Mouse (Mus musculus): Measurements from ENCODE around the gene Tmem132c. TPM values are rescaled to one million over a fixed set of nuclear protein-coding genes. Genes with fewer than 3 reads are reported as not detected.

Tmem132c gene
- polyA plus RNA-seq, 1 experiment from 2014 or later: 1.7 TPM

DNA sequence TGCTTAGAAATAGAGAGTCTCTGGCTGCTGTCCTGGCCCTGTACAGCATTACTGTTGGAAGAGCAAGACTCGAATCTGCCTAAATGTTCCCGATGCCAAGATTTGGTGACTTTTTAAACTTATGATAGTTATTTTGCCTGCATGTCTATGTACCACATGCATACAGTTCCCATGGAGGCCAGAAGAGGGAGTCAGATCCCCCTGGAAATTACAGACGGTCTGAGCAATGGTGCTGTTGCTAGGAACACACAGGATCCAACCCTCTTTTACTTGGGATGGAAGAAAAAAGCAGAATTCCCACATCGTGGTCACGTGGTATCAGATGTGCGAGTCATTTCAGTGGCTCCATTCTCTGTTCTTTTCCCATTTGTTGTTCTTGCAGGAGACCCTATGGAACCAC is 351.2 kb downstream of the Tmem132c start:
- H3K27ac ChIP-seq (replicated peaks): no peak overlapping the region
- H3K27me3 ChIP-seq (ENCODE audit: control insufficient read depth, insufficient read depth, low read length): no peaks in the 10 kb centered on the region
- peak; percentile 27 for DNase-seq (ENCODE audit: low spot score)
- H3K4me3 ChIP-seq (ENCODE audit: low read depth, low read length): no peak overlapping the region
- peak; percentile 72 for TF ChIP-seq CTCF (IDR thresholded peaks at IDR 0.05; ENCODE audit: low read depth)
- no peak for TF ChIP-seq EP300 (optimal IDR thresholded peaks at IDR 0.05)
- H3K4me2 ChIP-seq (replicated peaks; ENCODE audit: low read depth): no peak overlapping the region
- H3K9me3 ChIP-seq (ENCODE audit: control insufficient read depth, low read length): no peaks in the 10 kb centered on the region
- H3K36me3 ChIP-seq (ENCODE audit: control insufficient read depth, insufficient read depth, low read length): peaks cover 23% of the 10 kb centered on the region
- no peaks in the 10 kb centered on the region for H3K4me1 ChIP-seq (replicated peaks; ENCODE audit: control insufficient read depth, insufficient read depth)
- 79% methylated on average over 6 of the region's 6 CpGs for WGBS
- no peak overlapping the region for H3K9ac ChIP-seq (ENCODE audit: low read length)
- no peak for ATAC-seq (ENCODE audit: low FRiP score, low TSS enrichment)

DNA sequence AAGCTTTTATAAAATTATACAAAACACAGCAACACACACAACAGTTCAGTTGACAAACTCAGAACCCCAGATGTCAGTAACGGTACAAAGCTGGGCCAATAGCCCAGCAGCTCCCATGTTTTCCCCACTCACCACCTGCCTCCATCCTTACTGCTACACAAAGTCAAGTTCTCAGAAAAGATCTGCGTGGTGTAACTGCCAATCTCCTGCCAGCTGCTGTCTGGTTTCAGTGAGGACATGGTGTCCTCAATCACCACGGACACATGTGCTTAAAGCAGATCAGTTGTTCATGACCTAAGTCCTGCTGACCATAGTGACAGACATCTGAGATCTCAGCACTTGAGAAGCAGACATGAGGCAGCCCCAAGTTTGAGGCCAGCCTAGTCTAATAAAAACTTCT is 354.1 kb downstream of the Tmem132c start:
- TF ChIP-seq EP300 (optimal IDR thresholded peaks at IDR 0.05) (no peak), CTCF (IDR thresholded peaks at IDR 0.05; ENCODE audit: low read depth) (no peak)
- Histone ChIP-seq H3K9ac (ENCODE audit: low read length) (no peak overlapping the region), H3K9me3 (ENCODE audit: control insufficient read depth, low read length) (no peaks in the 10 kb centered on the region), H3K36me3 (ENCODE audit: control insufficient read depth, insufficient read depth, low read length) (peaks cover 34% of the 10 kb centered on the region), H3K27ac (replicated peaks) (no peak overlapping the region), H3K27me3 (ENCODE audit: control insufficient read depth, insufficient read depth, low read length) (no peaks in the 10 kb centered on the region), H3K4me3 (ENCODE audit: low read depth, low read length) (no peak overlapping the region), H3K4me1 (replicated peaks; ENCODE audit: control insufficient read depth, insufficient read depth) (no peaks in the 10 kb centered on the region), H3K4me2 (replicated peaks; ENCODE audit: low read depth) (no peak overlapping the region)
- no peak for ATAC-seq (ENCODE audit: low FRiP score, low TSS enrichment)
- 92% methylated on average over 3 of the region's 3 CpGs for WGBS
- no peak for DNase-seq (ENCODE audit: low spot score)

DNA sequence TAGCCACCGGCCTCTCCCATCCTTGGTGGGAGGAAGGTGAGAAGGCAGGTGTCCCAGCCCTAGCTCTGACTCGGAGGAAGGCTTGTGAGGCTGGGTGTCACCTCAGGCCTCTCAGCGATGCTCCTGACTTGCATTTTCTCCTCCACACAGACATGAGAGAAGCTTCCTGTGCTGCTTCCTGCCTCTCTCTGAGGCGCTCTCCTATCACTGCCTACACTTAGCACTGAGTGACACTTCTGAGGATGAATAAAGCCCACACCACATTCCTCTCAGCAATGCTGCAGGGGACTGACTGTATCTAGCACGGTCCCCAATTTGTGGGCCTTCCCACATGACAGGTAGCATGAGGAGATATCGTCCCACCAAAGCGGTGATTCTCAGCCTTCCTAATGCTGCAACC is 355.3 kb downstream of the Tmem132c start:
- Histone ChIP-seq H3K9ac (ENCODE audit: low read length) (no peak overlapping the region), H3K4me2 (replicated peaks; ENCODE audit: low read depth) (no peak overlapping the region), H3K27me3 (ENCODE audit: control insufficient read depth, insufficient read depth, low read length) (no peaks in the 10 kb centered on the region), H3K27ac (replicated peaks) (no peak overlapping the region), H3K4me3 (ENCODE audit: low read depth, low read length) (no peak overlapping the region), H3K36me3 (ENCODE audit: control insufficient read depth, insufficient read depth, low read length) (peaks cover 37% of the 10 kb centered on the region), H3K9me3 (ENCODE audit: control insufficient read depth, low read length) (no peaks in the 10 kb centered on the region), H3K4me1 (replicated peaks; ENCODE audit: control insufficient read depth, insufficient read depth) (no peaks in the 10 kb centered on the region)
- DNase-seq (ENCODE audit: low spot score) (no peak), ATAC-seq (ENCODE audit: low FRiP score, low TSS enrichment) (no peak)
- TF ChIP-seq CTCF (IDR thresholded peaks at IDR 0.05; ENCODE audit: low read depth) (no peak), EP300 (optimal IDR thresholded peaks at IDR 0.05) (no peak)
- 93% methylated on average over 7 of the region's 7 CpGs for WGBS

DNA sequence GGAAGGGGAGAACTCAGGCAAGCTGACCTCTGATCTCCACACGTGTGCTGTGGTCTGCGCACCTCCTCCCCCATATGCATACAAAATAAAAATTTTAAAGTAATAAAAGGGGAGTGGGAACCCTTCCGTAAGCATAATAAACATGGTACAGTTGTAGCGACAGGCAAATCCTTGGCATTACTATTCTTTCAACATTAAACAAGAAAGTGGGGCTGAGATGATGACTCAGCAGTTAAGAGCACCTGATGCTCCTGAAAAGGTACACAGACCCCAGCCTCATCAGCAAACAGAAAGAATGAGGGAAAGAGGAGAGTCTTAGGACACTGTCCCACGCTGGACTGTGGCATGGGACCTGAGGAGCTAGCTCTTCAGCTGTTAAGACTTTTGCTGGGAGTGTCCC is 361.4 kb downstream of the Tmem132c start:
- no peak for ATAC-seq (ENCODE audit: low FRiP score, low TSS enrichment)
- Histone ChIP-seq H3K9ac (ENCODE audit: low read length) (no peak overlapping the region), H3K36me3 (ENCODE audit: control insufficient read depth, insufficient read depth, low read length) (peaks cover 16% of the 10 kb centered on the region), H3K27ac (replicated peaks) (no peak overlapping the region), H3K9me3 (ENCODE audit: control insufficient read depth, low read length) (no peaks in the 10 kb centered on the region), H3K4me3 (ENCODE audit: low read depth, low read length) (no peak overlapping the region), H3K4me2 (replicated peaks; ENCODE audit: low read depth) (no peak overlapping the region), H3K27me3 (ENCODE audit: control insufficient read depth, insufficient read depth, low read length) (no peaks in the 10 kb centered on the region), H3K4me1 (replicated peaks; ENCODE audit: control insufficient read depth, insufficient read depth) (no peaks in the 10 kb centered on the region)
- TF ChIP-seq EP300 (optimal IDR thresholded peaks at IDR 0.05) (no peak), CTCF (IDR thresholded peaks at IDR 0.05; ENCODE audit: low read depth) (no peak)
- 90% methylated on average over 5 of the region's 5 CpGs for WGBS
- no peak for DNase-seq (ENCODE audit: low spot score)

DNA sequence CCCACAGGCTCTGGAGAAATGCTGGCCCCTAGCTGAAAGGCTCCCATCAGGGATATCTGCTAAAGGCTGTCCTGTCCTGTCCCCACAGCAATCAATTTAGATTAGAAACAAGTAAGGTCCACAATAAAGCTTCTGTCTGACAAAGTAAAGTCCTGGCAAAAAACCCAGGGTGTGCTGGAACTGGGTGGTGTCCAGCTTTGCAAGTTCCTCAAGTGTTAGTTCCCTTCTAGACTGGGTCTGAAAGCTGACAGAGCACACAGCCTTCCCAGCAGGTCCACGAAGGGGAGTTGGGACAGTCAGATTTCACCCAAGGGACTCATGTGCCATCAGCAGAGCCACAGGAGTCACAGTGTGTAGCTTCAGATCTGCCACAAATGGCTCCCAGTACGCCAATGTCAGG is 365.9 kb downstream of the Tmem132c start:
- no peak overlapping the region for H3K4me3 ChIP-seq (ENCODE audit: low read depth, low read length)
- DNase-seq (ENCODE audit: low spot score) (no peak), ATAC-seq (ENCODE audit: low FRiP score, low TSS enrichment) (no peak)
- no peaks in the 10 kb centered on the region for H3K27me3 ChIP-seq (ENCODE audit: control insufficient read depth, insufficient read depth, low read length)
- no peak overlapping the region for H3K27ac ChIP-seq (replicated peaks)
- no peaks in the 10 kb centered on the region; the same call in 1 of the 2 replicates for H3K4me1 ChIP-seq (replicated peaks; ENCODE audit: control insufficient read depth, insufficient read depth)
- H3K9me3 ChIP-seq (ENCODE audit: control insufficient read depth, low read length): no peaks in the 10 kb centered on the region
- H3K4me2 ChIP-seq (replicated peaks; ENCODE audit: low read depth): no peak overlapping the region
- no peak overlapping the region for H3K9ac ChIP-seq (ENCODE audit: low read length)
- 91% methylated on average over 2 of the region's 2 CpGs for WGBS
- peaks cover 7% of the 10 kb centered on the region; the same call in 1 of the 2 replicates for H3K36me3 ChIP-seq (ENCODE audit: control insufficient read depth, insufficient read depth, low read length)
- no peak for TF ChIP-seq EP300 (optimal IDR thresholded peaks at IDR 0.05)
- TF ChIP-seq CTCF (IDR thresholded peaks at IDR 0.05; ENCODE audit: low read depth): no peak

DNA sequence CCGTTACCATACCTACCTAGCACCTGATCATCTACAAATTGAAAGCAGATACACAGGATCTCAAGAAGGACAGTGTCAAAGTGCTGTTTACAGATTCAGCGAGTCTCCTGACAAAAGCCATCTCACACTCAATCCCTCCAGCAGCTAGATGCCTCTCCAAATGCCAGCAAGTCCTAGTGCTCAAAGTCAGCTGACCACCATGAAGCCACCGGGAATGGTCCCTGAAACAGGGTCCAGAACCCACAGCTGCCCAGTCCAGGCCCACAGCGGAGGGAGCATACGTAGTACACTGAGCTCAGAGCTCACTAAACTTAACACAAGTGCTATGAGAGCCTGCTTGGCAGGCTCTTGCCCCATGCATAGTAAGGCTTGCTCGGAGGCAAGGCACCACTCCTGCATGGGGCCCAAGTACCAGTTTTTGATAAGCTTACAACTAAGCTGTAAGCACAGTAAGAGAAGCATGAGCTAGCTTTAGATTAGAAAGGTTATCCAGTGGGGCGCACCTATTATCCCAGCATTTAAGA is 367.6 kb downstream of the Tmem132c start:
- Histone ChIP-seq H3K36me3 (ENCODE audit: control insufficient read depth, insufficient read depth, low read length) (peaks cover 7% of the 10 kb centered on the region; the same call in 1 of the 2 replicates), H3K4me1 (replicated peaks; ENCODE audit: control insufficient read depth, insufficient read depth) (no peaks in the 10 kb centered on the region; the same call in 1 of the 2 replicates), H3K9me3 (ENCODE audit: control insufficient read depth, low read length) (no peaks in the 10 kb centered on the region), H3K4me2 (replicated peaks; ENCODE audit: low read depth) (no peak overlapping the region), H3K27ac (replicated peaks) (no peak overlapping the region), H3K27me3 (ENCODE audit: control insufficient read depth, insufficient read depth, low read length) (no peaks in the 10 kb centered on the region), H3K9ac (ENCODE audit: low read length) (no peak overlapping the region), H3K4me3 (ENCODE audit: low read depth, low read length) (no peak overlapping the region)
- no peak for TF ChIP-seq CTCF (IDR thresholded peaks at IDR 0.05; ENCODE audit: low read depth)
- no peak for TF ChIP-seq EP300 (optimal IDR thresholded peaks at IDR 0.05)
- DNase-seq (ENCODE audit: low spot score) (peak; percentile 32), ATAC-seq (ENCODE audit: low FRiP score, low TSS enrichment) (no peak)
- 68% methylated on average over 7 of the region's 7 CpGs for WGBS

All from stomach, postnatal 0 days (tissue).